Mouse (Mus musculus) embryonic fibroblast, embryonic 13.5 days (primary cell): ENCODE results near the gene Mrpl51. TPM values are rescaled to one million over a fixed set of nuclear protein-coding genes. Genes with fewer than 3 reads are reported as not detected.

Experiments
- H3K27ac ChIP-seq: 2 replicates; pipeline ENCODE4 v1.5.1; 2012; ENCODE audit warnings: low read length, control low read depth, inconsistent platforms; ENCODE audit not compliant: insufficient read depth
- H3K4me1 ChIP-seq: 2 replicates; pipeline ENCODE4 v1.6.1; 2011; ENCODE audit warnings: low read length; ENCODE audit not compliant: control insufficient read depth, insufficient read depth
- H3K4me3 ChIP-seq: 2 replicates; pipeline ENCODE4 v1.5.1; 2011; ENCODE audit warnings: mild to moderate bottlenecking, control low read depth, low read length; ENCODE audit not compliant: insufficient read depth
- CTCF ChIP-seq: IDR thresholded peaks from 2 replicates; pipeline ENCODE4 v1.5.1; 2011; ENCODE audit warnings: mild to moderate bottlenecking, control low read depth, low read length, moderate library complexity, borderline replicate concordance; ENCODE audit not compliant: insufficient read depth
- POLR2A ChIP-seq: IDR thresholded peaks from 2 replicates; pipeline ENCODE4 v1.6.1; 2011; ENCODE audit warnings: low read depth, mild to moderate bottlenecking, control low read depth, low read length, moderate library complexity
- polyA plus RNA-seq: library from polyadenylated mRNA; stranded (reverse); fragments of >200 nt; gene quantifications from 2 replicates; pipeline ENCODE4 v1.2.4, GENCODE M21; 2011; ENCODE audit warnings: low read depth; ENCODE audit not compliant: missing spikeins, insufficient read length

Gene Mrpl51
- polyA plus RNA-seq, 1 experiment: 76.2 TPM

- no peak for TF ChIP-seq POLR2A
- no peak for TF ChIP-seq CTCF
- no peak overlapping the region for H3K27ac ChIP-seq
- H3K4me1 ChIP-seq: peaks cover 5% of the 10 kb centered on the region; the same call in 1 of the 2 replicates
- no peak overlapping the region for H3K4me3 ChIP-seq
Measured at GRCm38 (mm10) chr6:125148251-125148925, 43.2 kb upstream of the Mrpl51 start.

- TF ChIP-seq CTCF (no peak), POLR2A (no peak)
- H3K4me3 ChIP-seq: no peak overlapping the region
- no peak overlapping the region for H3K27ac ChIP-seq
- peaks cover 5% of the 10 kb centered on the region; the same call in 1 of the 2 replicates for H3K4me1 ChIP-seq
Measured at GRCm38 (mm10) chr6:125148926-125149568, 42.6 kb upstream of the Mrpl51 start.

GRCm38 (mm10) chr6:125149569-125149950 is 42.0 kb upstream of the Mrpl51 start:
- peaks cover 5% of the 10 kb centered on the region; the same call in 1 of the 2 replicates for H3K4me1 ChIP-seq
- H3K27ac ChIP-seq: no peak overlapping the region
- no peak overlapping the region for H3K4me3 ChIP-seq
- TF ChIP-seq POLR2A: no peak
- no peak for TF ChIP-seq CTCF

- TF ChIP-seq POLR2A: no peak
- H3K4me1 ChIP-seq: 0 out of 2 replicates have a peak, but pooled peaks cover 5% of the 10 kb centered on the region
- no peak overlapping the region for H3K27ac ChIP-seq
Measured at GRCm38 (mm10) chr6:125152212-125153017, 39.2 kb upstream of the Mrpl51 start.

GRCm38 (mm10) chr6:125153018-125153389 is 38.6 kb upstream of the Mrpl51 start:
- Histone ChIP-seq H3K4me1 (0 out of 2 replicates have a peak, but pooled peaks cover 4% of the 10 kb centered on the region), H3K4me3 (no peak overlapping the region), H3K27ac (no peak overlapping the region)
- no peak for TF ChIP-seq CTCF

More at GRCm38 (mm10) chr6:125152212-125153017, 39.2 kb upstream of the Mrpl51 start:
- no peak overlapping the region for H3K4me3 ChIP-seq

- no peak overlapping the region for H3K27ac ChIP-seq
- H3K4me3 ChIP-seq: no peak overlapping the region
- H3K4me1 ChIP-seq: no peaks in the 10 kb centered on the region
- TF ChIP-seq CTCF: no peak
- no peak for TF ChIP-seq POLR2A
Measured at GRCm38 (mm10) chr6:125153682-125154081, 37.9 kb upstream of the Mrpl51 start.

GRCm38 (mm10) chr6:125154550-125154949 is 37.1 kb upstream of the Mrpl51 start:
- no peaks in the 10 kb centered on the region for H3K4me1 ChIP-seq

GRCm38 (mm10) chr6:125155262-125155661 is 36.3 kb upstream of the Mrpl51 start:
- H3K4me3 ChIP-seq: no peak overlapping the region
- H3K4me1 ChIP-seq: peaks cover 2% of the 10 kb centered on the region; the same call in 1 of the 2 replicates
- H3K27ac ChIP-seq: no peak overlapping the region
- TF ChIP-seq CTCF: no peak
- no peak for TF ChIP-seq POLR2A

More at GRCm38 (mm10) chr6:125154550-125154949, 37.1 kb upstream of the Mrpl51 start:
- Histone ChIP-seq H3K4me3 (no peak overlapping the region), H3K27ac (no peak overlapping the region)
- TF ChIP-seq CTCF: peak; percentile 10; the same call in 1 of the 2 replicates
- TF ChIP-seq POLR2A: no peak

GRCm38 (mm10) chr6:125156491-125156890 is 35.1 kb upstream of the Mrpl51 start:
- Histone ChIP-seq H3K4me1 (peaks cover 7% of the 10 kb centered on the region; the same call in 1 of the 2 replicates), H3K27ac (no peak overlapping the region), H3K4me3 (no peak overlapping the region)
- TF ChIP-seq CTCF: no peak
- no peak for TF ChIP-seq POLR2A

GRCm38 (mm10) chr6:125156903-125157614 is 34.5 kb upstream of the Mrpl51 start:
- H3K27ac ChIP-seq: no peak overlapping the region

More at GRCm38 (mm10) chr6:125156903-125157614, 34.5 kb upstream of the Mrpl51 start:
- TF ChIP-seq CTCF: no peak
- TF ChIP-seq POLR2A: 0 out of 2 replicates have a peak, but pooled peaks have one; percentile 2
- Histone ChIP-seq H3K4me1 (peaks cover 7% of the 10 kb centered on the region; the same call in 1 of the 2 replicates), H3K4me3 (no peak overlapping the region)
